Comparison of ENCODE assay signal across 27 mouse cellular contexts in the genomic region with DNA sequence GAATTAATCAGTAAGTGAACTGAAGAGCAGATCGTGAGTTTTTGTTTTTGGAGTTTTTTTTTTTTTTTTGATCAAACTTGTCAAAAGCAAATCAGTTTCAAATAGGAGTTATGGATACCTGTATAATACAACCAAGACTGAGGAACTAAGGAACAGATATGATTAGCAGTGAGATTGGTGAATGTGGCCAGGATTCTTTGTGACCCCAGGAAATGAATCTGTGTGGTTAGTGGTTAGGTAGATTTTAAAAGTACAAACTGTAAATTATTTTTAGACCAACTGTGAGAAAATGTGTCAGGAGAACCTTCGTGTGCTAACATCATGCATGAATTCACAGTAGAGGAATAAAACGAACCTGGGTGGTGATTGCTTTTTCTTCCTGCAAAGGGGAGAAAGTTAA.
"Had no signal": no experiment of that assay in that cellular context is flagged by ENCODE, and none has a peak within 500 bp of the region (broad histone marks: within the 10 kb centered on the region; RNA-seq: fewer than 3 reads in every experiment).

No protein-coding gene starts in this region.

- ATAC-seq: hindbrain, embryonic 16.5 days; inflammation-experienced regulatory T-cells, adult 6 months; intestine, embryonic 15.5 days; intestine, postnatal 0 days had no signal

- H3K27me3 ChIP-seq: heart, embryonic 13.5 days; heart, embryonic 15.5 days; hindbrain, embryonic 12.5 days; intestine, embryonic 15.5 days; limb, embryonic 12.5 days; liver, embryonic 13.5 days had no signal

- DNase-seq: gastrocnemius, postnatal 14 days; gastrocnemius, postnatal 36 days; heart, adult 18-20 months; heart, postnatal 14 days; heart, postnatal 36 days; kidney, adult 18-20 months; kidney, adult 8-10 months; kidney, postnatal 10 days; kidney, postnatal 25 days; kidney, postnatal 4 days; liver; liver, embryonic 13.5 days had no signal

- H3K4me1 ChIP-seq: heart, embryonic 10.5 days; heart, embryonic 13.5 days; heart, embryonic 15.5 days; hindbrain, embryonic 10.5 days; hindbrain, embryonic 12.5 days; intestine, embryonic 15.5 days; limb, embryonic 10.5 days; limb, embryonic 12.5 days; liver, embryonic 13.5 days had no signal

- H3K9ac ChIP-seq: heart, embryonic 13.5 days; heart, embryonic 15.5 days; hindbrain, embryonic 12.5 days; hindbrain, embryonic 14.5 days; intestine, embryonic 15.5 days; limb, embryonic 12.5 days; liver, embryonic 13.5 days had no signal

- H3K4me3 ChIP-seq: heart, embryonic 10.5 days; heart, embryonic 13.5 days; heart, embryonic 15.5 days; hindbrain, embryonic 10.5 days; hindbrain, embryonic 12.5 days; intestine, embryonic 15.5 days; layer of hippocampus, adult 2 months; left cerebral cortex, adult 2 months; limb, embryonic 10.5 days; limb, embryonic 12.5 days; liver, embryonic 13.5 days had no signal

- H3K4me2 ChIP-seq: heart, embryonic 13.5 days; heart, embryonic 15.5 days; hindbrain, embryonic 12.5 days; hindbrain, embryonic 14.5 days; intestine, embryonic 15.5 days; limb, embryonic 12.5 days; liver, embryonic 11.5 days; liver, embryonic 13.5 days had no signal

- H3K27ac ChIP-seq: heart, embryonic 10.5 days; heart, embryonic 13.5 days; heart, embryonic 15.5 days; hindbrain, embryonic 10.5 days; hindbrain, embryonic 12.5 days; hindbrain, embryonic 14.5 days; intestine, embryonic 15.5 days; layer of hippocampus, adult 2 months; left cerebral cortex, adult 2 months; limb, embryonic 10.5 days; limb, embryonic 12.5 days; liver, embryonic 13.5 days had no signal

- H3K36me3 ChIP-seq: intestine, embryonic 15.5 days had no signal

- H3K9me3 ChIP-seq: heart, embryonic 10.5 days; heart, embryonic 13.5 days; heart, embryonic 15.5 days; hindbrain, embryonic 10.5 days; hindbrain, embryonic 12.5 days; intestine, embryonic 15.5 days; limb, embryonic 10.5 days; limb, embryonic 12.5 days; liver, embryonic 13.5 days had no signal
